Mouse (Mus musculus) cortical plate, adult 2 months (tissue): ENCODE results near the gene Tspoap1. TPM values are rescaled to one million over a fixed set of nuclear protein-coding genes. Genes with fewer than 3 reads are reported as not detected.

Experiments used
- H3K27ac ChIP-seq: fragments of 200-500 bp; 2 replicates; pipeline ENCODE4 v1.5.1; 2012; ENCODE audit warnings: low read length, control low read depth, inconsistent platforms; ENCODE audit not compliant: insufficient read depth
- H3K4me1 ChIP-seq: fragments of 200-500 bp; 2 replicates; pipeline ENCODE4 v1.6.1; 2011; ENCODE audit warnings: low read length; ENCODE audit not compliant: control insufficient read depth, insufficient read depth
- H3K4me3 ChIP-seq: fragments of 200-500 bp; 2 replicates; pipeline ENCODE4 v1.5.1; 2011; ENCODE audit warnings: mild to moderate bottlenecking, low read length, control low read depth; ENCODE audit not compliant: insufficient read depth
- CTCF ChIP-seq: fragments of 200-500 bp; IDR thresholded peaks from 2 replicates; pipeline ENCODE4 v1.5.1; 2011; ENCODE audit warnings: mild to moderate bottlenecking, control low read depth, low read length; ENCODE audit not compliant: insufficient read depth; ENCODE audit errors: extremely low read depth
- POLR2A ChIP-seq: fragments of 200-500 bp; IDR thresholded peaks from 2 replicates; pipeline ENCODE4 v1.6.1; 2011; ENCODE audit warnings: mild to moderate bottlenecking, low read length, control low read depth; ENCODE audit not compliant: insufficient read depth; ENCODE audit errors: extremely low read depth
- polyA plus RNA-seq: library from polyadenylated mRNA; depleted of rRNA; stranded (reverse); fragments of >200 nt; gene quantifications from 2 replicates; pipeline ENCODE4 v1.2.3, GENCODE M21; 2012

Gene Tspoap1
- polyA plus RNA-seq, 1 experiment = 269 TPM

DNA sequence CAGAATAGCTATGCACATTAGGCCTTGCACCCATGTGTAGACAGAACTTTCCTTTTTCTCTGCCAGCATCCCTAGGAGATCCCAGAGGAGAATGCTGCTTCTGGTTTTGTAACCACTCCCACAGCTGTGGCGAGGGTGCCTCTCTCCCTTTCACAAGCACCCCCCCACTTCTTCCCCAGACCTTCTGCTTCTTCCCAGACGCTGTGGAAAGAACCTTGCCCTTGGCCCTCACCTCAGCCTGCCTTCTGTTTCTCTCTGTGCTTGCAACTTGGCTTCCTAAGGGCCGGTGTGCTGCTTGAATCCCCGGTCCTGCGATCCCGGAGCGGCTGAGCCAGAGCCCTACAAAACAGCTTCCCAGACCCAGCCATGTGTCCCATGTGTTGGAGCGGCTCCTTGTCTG is 9.3 kb upstream of the Tspoap1 start:
- H3K4me3 ChIP-seq = no peak overlapping the region
- no peak for TF ChIP-seq POLR2A
- TF ChIP-seq CTCF = no peak
- no peak overlapping the region for H3K27ac ChIP-seq
- H3K4me1 ChIP-seq = no peaks in the 10 kb centered on the region

DNA sequence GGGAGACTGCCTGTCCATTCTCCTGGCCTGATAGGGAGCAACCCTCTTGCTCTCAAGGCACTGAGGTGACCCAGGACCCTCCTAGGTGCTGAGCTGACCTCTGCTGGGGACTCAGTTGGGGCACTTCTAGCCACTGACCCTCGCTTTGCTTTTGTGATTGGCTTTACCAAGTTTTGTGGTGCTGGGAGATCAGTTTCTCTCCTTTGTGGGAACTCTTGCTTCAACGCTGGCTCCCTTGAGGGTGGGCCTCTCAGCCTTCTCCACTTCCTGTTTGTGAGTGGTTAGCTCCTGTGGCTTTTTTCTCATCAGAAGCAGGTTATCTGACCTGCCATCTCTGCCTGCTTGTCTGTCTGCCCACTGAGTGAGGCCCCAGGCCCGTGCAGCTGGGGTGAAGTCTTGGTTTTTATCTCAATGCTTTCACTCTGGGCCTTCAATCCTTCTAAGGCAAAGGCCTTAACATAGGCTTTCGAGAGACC is 8.8 kb upstream of the Tspoap1 start:
- Histone ChIP-seq H3K27ac (no peak overlapping the region), H3K4me3 (no peak overlapping the region), H3K4me1 (no peaks in the 10 kb centered on the region)
- no peak for TF ChIP-seq CTCF
- no peak for TF ChIP-seq POLR2A

DNA sequence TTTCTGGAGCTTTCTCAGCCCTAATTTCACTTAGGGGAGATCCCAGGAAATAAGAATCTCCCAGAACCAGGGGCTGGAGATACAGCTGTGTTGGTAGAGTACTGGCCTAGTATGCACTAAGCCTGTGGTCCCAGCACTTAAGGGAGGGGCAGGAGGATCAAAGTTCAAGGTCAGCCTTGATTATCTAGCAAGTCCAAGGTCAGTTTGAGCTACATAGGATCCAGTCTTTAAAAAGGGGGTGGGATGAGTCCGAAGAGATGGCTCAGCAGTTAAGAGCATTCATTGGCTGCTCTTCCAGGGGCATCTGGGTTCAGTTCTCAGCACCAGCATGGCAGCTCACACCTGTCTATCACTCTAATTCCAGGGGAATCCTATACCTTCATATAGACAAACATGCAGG is 8.0 kb upstream of the Tspoap1 start:
- TF ChIP-seq CTCF = no peak
- no peak for TF ChIP-seq POLR2A
- no peak overlapping the region for H3K4me3 ChIP-seq
- H3K27ac ChIP-seq = no peak overlapping the region
- no peaks in the 10 kb centered on the region for H3K4me1 ChIP-seq

DNA sequence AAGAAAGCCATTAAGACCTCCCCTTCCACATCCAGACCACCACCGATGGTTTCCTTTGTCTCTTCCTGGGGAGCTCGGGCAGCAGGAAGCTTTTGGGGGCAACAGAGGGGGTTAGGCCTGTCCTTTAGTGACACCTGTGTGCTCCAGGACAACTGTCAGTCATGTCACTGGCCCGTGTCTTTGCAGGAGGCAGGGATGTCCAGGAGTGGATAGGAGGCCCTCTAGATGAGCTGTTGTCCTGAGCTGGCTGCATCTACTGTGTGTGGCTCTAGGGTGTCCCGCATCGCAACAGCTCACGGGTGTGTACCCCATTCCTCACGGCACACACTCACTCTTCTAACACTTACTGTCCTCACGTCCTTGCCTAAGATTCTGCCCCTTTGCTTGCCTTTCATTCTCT is 7.1 kb upstream of the Tspoap1 start:
- Histone ChIP-seq H3K4me1 (no peaks in the 10 kb centered on the region), H3K27ac (no peak overlapping the region), H3K4me3 (no peak overlapping the region)
- no peak for TF ChIP-seq POLR2A
- TF ChIP-seq CTCF = no peak

DNA sequence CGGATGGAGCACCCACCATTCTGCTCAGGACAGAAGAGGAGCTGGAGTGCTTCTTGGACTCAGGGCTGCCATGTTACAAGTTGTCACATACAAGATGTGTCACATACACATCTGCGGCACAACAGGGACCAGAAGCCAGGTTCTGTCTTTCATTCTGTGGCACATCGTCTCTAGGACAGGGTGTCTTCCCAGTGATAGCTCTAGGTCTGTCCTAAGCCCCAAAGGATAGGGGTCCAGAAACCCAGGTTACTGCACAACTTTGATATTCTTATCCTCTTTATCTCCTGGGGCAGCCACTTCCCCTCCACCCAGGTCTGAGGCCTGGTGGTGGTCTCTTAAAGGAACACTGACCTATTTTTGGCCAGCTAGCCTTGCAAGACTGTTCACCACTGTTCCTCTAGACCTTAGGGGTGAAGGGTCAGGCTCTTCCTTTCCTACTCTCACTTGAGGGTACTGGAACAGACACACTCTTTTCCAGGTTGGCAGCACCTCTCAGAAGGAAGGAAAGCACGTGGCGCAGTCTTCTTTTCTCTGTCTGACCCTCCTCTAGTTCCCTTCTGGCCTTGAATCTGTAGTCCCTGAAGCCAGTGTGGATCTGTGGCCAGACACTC is 6.3 kb upstream of the Tspoap1 start:
- H3K4me3 ChIP-seq = no peak overlapping the region
- TF ChIP-seq POLR2A (no peak), CTCF (no peak)
- no peak overlapping the region for H3K27ac ChIP-seq
- no peaks in the 10 kb centered on the region for H3K4me1 ChIP-seq

DNA sequence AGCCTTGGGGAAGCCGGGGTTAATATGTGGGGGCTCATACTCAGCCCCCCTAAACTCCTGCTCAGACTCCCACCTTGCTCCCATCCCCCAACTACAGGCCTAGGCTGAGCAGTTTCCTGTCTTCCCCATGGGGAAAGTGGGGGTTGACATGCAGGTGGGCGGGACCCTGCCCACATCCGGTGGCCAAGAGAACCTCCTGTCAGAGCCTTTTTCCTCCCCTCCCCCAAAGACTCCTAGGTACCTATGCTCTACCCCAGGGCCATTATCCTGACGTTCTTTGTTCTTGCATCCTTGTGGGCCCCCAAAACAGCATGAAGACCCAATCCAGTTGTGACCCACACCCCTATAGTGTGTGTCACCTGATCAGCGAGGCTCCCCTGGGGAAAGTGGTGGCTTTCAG is 5.7 kb upstream of the Tspoap1 start:
- TF ChIP-seq POLR2A (no peak), CTCF (no peak)
- no peaks in the 10 kb centered on the region for H3K4me1 ChIP-seq
- no peak overlapping the region for H3K4me3 ChIP-seq
- H3K27ac ChIP-seq = no peak overlapping the region

DNA sequence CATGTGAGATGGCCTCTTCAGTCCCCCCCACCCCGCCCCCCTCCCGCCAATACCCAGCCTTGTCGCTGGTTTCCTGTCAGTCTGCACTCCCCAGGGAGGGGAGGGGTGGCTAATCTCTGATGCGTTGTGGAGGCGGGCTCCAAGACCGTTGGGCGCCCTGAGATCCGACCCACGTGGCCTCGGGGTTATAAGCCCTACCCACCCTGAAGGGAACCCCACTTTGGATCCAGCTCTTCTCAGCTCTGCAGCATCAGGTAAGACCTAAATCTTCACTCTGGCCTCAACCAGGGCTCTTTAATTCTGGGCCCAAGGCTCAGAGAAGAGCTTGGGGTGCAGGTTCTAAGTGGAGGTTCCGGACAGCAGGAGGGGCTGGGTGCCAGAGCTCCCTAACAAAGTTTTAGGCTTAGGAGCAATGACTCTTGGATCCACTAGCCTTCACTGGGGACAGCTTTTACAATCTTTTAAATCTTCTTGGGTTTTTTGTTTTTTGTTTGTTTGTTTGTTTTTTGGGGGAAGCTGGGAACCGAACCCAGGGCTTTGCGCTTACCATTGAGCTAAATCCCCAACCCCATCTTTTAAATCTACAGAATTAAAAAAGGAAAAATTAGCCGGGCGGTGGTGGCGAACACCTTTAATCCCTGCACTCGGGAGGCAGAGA is 4.9 kb upstream of the Tspoap1 start:
- Histone ChIP-seq H3K4me1 (no peaks in the 10 kb centered on the region), H3K4me3 (no peak overlapping the region; the same call in 1 of the 2 replicates), H3K27ac (no peak overlapping the region)
- TF ChIP-seq CTCF (no peak), POLR2A (0 out of 2 replicates have a peak, but pooled peaks have one; percentile 10)

DNA sequence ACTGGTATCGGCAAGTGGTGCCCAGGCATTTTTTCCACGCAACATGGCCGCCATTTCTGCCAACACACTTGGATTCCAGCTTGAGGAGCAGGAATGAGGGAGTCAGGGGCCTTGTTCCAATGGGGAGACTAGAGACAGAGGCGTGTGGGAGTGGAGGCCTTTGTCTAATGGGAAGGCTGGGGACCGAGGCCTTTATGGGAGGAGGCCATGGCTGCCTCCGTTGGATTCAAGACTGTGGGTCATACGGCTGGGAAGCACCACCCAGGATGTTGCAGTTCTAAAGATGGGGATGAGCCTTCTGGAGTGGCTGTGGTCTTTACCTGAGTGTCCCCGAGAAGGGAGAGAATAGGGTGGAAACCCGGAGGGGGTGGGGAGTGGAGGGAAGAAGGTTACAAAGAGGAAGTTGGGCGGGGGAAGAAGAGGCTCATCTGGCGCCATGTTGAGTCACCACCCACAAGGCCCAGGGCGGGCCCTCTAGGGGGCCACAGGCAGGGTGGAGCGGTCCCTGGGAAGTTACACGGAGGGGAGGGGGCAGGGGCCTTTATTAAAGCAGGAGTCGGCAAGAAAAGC is 4.0 kb upstream of the Tspoap1 start:
- Histone ChIP-seq H3K4me1 (no peaks in the 10 kb centered on the region), H3K4me3 (peak overlapping the region; percentile 24), H3K27ac (no peak overlapping the region; the same call in 1 of the 2 replicates)
- no peak for TF ChIP-seq CTCF
- TF ChIP-seq POLR2A = no peak

DNA sequence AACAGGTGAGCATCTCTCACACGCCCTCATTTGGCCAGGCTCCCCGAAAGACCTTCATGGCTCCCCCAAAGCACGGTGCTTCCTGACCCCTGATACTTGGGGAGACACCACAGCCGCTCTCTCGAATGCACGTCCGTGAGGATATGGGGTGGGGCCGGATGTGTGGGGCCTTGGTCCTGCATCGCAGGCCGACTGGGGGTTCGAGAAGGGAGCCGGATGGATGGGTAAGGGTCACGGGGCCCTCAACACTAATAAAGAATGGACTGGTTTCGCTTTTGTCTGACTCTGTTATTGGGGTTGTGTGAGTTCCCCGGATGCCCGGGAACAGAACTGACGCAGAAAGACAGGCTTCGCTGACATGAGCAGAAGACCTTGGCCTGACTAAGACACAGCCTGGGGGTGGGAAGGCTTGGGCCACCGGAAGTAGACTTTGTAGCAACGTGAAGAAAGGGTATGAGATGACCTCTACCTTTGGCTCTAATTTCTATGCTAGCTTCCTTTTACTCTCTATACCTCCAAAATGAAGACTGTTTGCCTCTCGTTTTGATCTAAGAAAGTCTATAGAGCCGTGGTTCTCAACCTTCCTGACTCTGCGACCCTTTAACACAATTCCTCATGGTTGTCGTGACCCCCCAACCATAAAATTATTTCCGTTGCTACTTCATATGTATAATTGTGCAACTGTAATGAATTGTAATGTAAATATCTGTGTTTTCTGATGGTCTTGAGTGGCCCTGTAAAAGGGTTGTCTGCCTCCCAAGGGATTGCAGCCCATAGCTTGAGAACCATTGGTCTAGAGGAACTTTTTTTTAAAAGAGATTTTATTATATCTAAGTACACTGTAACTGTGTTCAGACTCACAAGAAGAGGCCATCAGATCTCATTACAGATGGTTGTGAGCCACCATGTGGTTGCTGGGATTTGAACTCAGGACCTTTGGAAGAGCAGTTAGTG is 3.1 kb upstream of the Tspoap1 start:
- no peak overlapping the region for H3K4me3 ChIP-seq
- no peak for TF ChIP-seq POLR2A
- no peak for TF ChIP-seq CTCF
- no peaks in the 10 kb centered on the region for H3K4me1 ChIP-seq
- no peak overlapping the region for H3K27ac ChIP-seq
